Mouse (Mus musculus) cortical plate, adult 2 months (tissue): ENCODE data around the gene Abcb5. TPM values are rescaled to one million over a fixed set of nuclear protein-coding genes. Genes with fewer than 3 reads are reported as not detected.
"Not testable (repeated sequence)": the region's sequence is repeated elsewhere in the genome, so short reads cannot be mapped to it uniquely, and the experiment has no call there.

ENCODE experiments used
- H3K27ac ChIP-seq: fragments of 200-500 bp; 2 replicates; pipeline ENCODE4 v1.5.1; 2012; ENCODE audit warnings: low read length, control low read depth, inconsistent platforms; ENCODE audit not compliant: insufficient read depth
- H3K4me1 ChIP-seq: fragments of 200-500 bp; 2 replicates; pipeline ENCODE4 v1.6.1; 2011; ENCODE audit warnings: low read length; ENCODE audit not compliant: control insufficient read depth, insufficient read depth
- H3K4me3 ChIP-seq: fragments of 200-500 bp; 2 replicates; pipeline ENCODE4 v1.5.1; 2011; ENCODE audit warnings: mild to moderate bottlenecking, low read length, control low read depth; ENCODE audit not compliant: insufficient read depth
- CTCF ChIP-seq: fragments of 200-500 bp; IDR thresholded peaks from 2 replicates; pipeline ENCODE4 v1.5.1; 2011; ENCODE audit warnings: mild to moderate bottlenecking, control low read depth, low read length; ENCODE audit not compliant: insufficient read depth; ENCODE audit errors: extremely low read depth
- POLR2A ChIP-seq: fragments of 200-500 bp; IDR thresholded peaks from 2 replicates; pipeline ENCODE4 v1.6.1; 2011; ENCODE audit warnings: mild to moderate bottlenecking, low read length, control low read depth; ENCODE audit not compliant: insufficient read depth; ENCODE audit errors: extremely low read depth
- polyA plus RNA-seq: library from polyadenylated mRNA; depleted of rRNA; stranded (reverse); fragments of >200 nt; gene quantifications from 2 replicates; pipeline ENCODE4 v1.2.3, GENCODE M21; 2012; rRNA removed

The Abcb5 gene
- polyA plus RNA-seq, result not detected in 2 replicates

DNA sequence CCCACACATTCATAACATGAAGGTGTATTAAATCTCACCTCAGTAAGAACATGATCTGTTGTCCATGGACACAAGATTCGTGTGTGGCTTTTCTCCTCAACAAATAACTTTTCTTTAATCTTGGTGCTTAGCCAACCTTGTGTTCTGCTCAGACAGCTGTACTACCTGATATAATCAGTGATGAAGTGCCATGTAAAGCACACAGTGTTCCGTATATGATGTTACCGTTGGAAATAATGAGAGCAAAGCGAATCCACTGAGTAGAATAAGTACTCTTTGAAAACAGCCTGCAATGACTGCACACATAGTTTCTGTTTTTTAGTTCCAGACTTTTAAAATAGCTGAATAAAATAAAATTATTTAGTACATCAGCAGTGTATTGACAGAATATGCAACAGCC lies at the start of gene Abcb5:
Abcb5 (minus strand) TSS at position 101 of the 400 bp plus-strand sequence.
- TF ChIP-seq POLR2A, result no peak
- no peak for TF ChIP-seq CTCF
- no peak within 1 kb of the TSS for H3K4me3 ChIP-seq
- no peaks in the 10 kb centered on the region for H3K4me1 ChIP-seq
- H3K27ac ChIP-seq, result no peak within 1 kb of the TSS

DNA sequence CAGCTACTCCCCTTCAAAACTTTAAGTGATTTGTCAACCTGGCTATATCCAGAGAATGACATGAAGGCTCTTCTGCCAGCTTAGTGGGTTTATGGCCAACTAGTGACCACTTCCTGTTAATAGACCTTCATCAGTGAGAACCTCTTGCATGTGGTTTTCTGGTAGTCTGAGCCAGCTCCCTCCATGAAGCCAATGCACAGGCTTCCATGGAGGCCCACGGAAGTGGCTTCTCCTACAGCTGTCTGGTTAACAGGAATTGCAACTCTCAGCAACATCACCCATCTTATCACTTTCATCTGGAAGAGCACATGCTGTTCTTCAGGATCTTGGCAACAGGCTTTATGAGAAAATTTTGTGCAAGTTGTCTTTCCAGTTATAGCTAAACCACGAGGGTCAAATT lies 33.0 kb upstream of the Abcb5 start:
- H3K4me3 ChIP-seq, result no peak overlapping the region
- H3K27ac ChIP-seq, result no peak overlapping the region
- H3K4me1 ChIP-seq, result no peaks in the 10 kb centered on the region
- TF ChIP-seq POLR2A (no peak), CTCF (no peak)

DNA sequence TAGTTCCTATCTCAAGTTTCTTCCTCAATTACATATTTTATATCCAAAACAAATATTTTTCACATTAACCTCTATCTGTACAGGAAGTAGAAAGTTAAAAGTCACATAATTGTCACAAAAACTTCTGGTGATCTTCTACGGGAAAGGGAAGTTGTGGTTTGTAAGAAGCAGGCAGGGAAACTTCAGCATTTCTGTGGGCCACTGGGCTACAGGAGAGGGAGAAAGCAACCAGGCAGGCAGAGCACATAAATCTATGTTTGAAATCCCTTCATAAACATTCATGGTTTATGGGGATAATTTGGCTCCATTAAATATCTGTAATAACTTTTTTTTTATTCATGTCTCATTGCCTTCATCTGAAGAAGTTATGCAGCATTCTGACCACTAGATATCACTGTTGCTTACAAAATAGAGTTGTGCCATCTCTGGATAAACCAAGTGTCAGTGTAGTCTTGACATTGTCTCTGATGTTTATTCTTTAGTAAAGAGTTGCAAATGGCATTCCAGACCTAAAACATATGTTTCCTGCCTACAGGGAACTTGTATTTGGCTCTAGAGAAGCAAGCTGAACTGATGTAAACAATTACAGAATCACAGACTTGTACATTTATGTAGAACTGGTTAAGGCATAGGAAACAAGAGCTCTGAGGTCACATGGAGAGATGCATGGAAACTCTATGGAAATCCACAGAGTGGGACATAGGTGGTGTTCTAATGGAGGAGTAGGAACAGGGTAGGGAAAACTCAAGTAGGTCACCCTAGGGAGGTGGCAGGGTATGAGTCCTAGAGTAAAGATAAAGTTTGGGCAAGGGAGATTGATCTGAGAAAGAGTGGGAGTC lies 28.3 kb upstream of the Abcb5 start:
- no peaks in the 10 kb centered on the region for H3K4me1 ChIP-seq
- no peak overlapping the region for H3K27ac ChIP-seq
- no peak overlapping the region for H3K4me3 ChIP-seq
- TF ChIP-seq CTCF (no peak), POLR2A (no peak)

DNA sequence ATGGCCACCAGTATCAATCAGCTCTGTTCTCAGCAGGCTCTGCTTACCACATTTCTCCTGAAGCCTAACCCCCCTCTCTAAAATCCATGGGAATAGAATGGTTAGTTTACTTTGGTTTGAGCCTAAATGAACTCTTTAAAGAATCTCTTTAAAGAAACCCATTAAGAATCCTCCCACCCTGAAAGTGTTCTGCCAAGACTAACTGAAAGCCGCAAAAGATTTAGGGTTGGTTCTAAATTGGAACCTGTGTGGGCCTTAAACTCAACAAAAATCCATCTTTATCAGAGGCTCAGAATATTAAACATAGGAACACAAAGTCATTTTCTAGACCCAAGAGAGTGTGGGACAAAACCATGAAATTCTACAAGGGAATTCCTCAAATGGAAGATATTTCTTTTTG lies 18.6 kb upstream of the Abcb5 start:
- Histone ChIP-seq H3K4me3 (no peak overlapping the region), H3K4me1 (no peaks in the 10 kb centered on the region; the same call in 1 of the 2 replicates), H3K27ac (no peak overlapping the region)
- TF ChIP-seq POLR2A, result no peak
- no peak for TF ChIP-seq CTCF

DNA sequence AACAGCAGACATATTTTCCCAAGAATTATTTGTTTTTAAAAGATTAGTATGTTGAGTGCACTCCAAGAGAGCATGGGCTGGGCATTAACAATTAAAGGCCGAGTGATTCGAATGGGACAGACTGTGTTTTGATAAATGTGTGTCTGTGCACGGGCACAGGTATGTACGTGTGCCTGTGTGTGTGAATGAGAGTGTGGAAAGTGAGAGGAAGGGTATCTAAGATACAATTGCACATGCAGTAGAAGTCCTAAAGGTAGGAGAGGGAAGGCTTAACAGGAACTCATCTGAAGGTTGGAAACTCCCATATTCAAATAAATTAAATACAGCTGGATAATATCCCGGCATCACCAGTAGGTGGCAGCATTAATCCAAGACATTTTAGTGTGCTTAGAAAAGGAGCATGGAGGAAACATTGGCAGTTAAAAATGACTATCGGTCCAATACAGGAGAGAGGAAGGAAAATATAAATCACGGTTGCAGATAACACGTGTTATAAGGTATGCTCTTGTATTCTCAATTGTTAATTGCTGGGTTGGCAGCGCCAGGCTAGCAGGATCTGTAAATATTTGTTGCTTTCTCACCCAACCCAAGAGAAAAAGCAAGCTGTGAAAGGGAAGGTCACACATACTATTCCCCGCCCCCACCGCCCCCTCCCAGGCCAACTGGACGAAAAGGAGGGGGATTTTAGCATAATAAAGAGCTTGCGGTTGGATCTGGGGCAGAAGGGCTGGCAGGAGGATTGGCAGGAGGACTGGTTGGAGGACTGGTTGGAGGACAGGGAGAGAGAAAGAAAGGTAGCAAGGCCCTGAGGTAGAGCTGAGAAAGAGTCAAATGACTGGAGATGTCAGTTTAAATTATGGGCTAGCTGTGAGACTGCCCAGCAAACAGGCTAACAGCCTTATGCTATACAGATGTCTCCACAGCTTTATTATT lies 35.6 kb downstream of the Abcb5 start:
- TF ChIP-seq POLR2A (no peak), CTCF (no peak)
- Histone ChIP-seq H3K27ac (no peak overlapping the region), H3K4me1 (no peaks in the 10 kb centered on the region), H3K4me3 (no peak overlapping the region)

DNA sequence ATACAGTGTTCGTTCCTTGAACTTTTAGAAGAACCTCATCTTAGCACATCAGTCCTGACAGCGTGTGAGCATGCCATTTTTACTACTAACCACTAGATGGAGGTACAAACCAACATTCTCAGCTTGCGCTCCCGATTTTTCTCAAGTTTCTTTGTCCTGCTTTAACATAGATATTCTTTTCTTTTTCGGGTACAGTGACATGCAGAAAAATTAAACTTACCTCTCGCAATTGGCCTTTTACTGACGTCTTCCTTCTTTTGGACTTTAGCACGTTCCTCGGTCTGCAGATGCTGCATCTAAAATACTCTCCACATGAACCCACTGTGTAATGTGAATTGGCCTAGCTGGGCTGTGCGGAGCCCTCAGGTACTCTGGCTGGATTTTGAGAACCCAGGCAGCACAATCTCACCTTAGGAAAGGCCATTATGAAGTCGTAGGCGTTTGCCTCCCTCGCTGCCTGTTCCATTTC lies 39.4 kb downstream of the Abcb5 start:
- Histone ChIP-seq H3K4me1 (no peaks in the 10 kb centered on the region), H3K4me3 (no peak overlapping the region), H3K27ac (no peak overlapping the region)
- TF ChIP-seq CTCF, result peak; percentile 42; the same call in 1 of the 2 replicates
- TF ChIP-seq POLR2A, result no peak

DNA sequence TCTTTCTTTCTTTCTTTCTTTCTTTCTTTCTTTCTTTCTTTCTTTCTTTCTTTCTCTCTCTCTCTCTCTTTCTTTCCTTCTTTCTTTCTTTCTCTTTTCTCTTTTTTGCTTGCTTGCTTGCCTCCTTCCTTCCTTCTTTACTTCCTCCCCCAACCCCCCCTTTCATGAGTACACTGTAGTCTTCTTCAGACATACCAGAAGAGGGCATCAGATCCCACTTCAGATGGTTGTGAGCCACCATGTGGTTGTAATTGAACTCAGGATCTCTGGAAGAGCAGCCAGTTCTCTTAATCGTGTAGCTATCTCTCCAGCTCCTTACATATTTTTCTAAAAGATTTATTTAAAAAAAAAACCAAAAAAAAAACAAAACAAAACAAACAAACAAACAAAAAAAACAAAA lies 42.3 kb downstream of the Abcb5 start:
- H3K4me3 ChIP-seq, H3K4me1 ChIP-seq, H3K27ac ChIP-seq: not testable (repeated sequence)

DNA sequence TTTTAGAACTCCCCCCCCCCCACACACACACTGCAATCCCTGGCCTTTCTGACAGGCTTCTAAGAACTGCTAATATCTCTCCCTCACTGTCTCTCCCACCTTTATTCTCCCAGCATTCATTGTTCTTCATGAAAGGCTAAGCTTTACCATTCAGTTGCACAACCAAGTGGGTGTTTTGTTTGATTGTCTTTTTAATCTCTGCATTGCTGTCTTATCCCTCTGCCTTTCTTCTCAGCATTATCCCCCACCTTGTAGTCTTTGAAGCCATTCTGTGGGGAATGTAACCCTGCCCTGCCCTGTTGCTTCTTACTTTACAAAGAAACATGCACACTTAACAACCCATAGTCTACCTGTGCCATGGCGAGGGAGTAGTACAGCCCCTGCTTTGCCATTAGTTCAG lies 48.5 kb downstream of the Abcb5 start:
- no peak overlapping the region for H3K27ac ChIP-seq
- TF ChIP-seq CTCF (no peak), POLR2A (no peak)

DNA sequence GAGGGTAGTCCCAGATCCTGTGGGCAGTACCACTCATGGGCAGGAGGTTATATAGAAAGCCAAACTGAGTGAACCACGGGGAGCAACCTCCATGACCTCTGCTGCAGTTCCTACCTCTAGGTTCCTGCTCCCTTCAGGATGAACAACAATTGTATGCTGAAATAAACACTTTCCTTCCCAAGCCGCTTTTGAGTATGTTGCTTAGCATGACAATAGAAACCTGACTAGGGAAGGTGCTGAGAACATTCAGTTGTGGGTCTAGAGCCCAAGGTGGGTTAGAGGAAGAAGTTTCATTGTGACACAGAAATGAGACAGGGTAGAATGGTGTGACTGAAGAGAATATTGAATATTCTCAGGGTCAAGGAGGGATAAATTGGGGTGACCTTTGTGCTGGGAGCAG lies 55.9 kb downstream of the Abcb5 start:
- Histone ChIP-seq H3K4me1 (no peaks in the 10 kb centered on the region), H3K27ac (no peak overlapping the region), H3K4me3 (no peak overlapping the region)
- TF ChIP-seq POLR2A, result no peak
- TF ChIP-seq CTCF, result no peak

More for the DNA sequence above, 48.5 kb downstream of the Abcb5 start:
- H3K4me1 ChIP-seq, result no peaks in the 10 kb centered on the region
- no peak overlapping the region for H3K4me3 ChIP-seq
